Mouse (Mus musculus) midbrain, embryonic 14.5 days (tissue): Measurements from ENCODE around the gene Fam166a. TPM values are rescaled to one million over a fixed set of nuclear protein-coding genes. Genes with fewer than 3 reads are reported as not detected.
A peak's percentile ranks its signal among the peaks of the same experiment; 100 is the strongest.

ENCODE experiments used
- ATAC-seq: fragments of 200-750 bp; cut with Nextera tagmentation; 2 replicates; pipeline ENCODE4 v1.8.0; 2017; ENCODE audit warnings: moderate number of reproducible peaks, moderate library complexity; ENCODE audit not compliant: low FRiP score, low TSS enrichment
- DNase-seq: peaks from one replicate; pipeline ENCODE4 v3.0.0-alpha.2; 2015
- H3K27ac ChIP-seq: fragments of 300-500 bp; sonication (generic); replicated peaks from 2 replicates; pipeline ENCODE4 v1.5.1; 2014; ENCODE audit warnings: mild to moderate bottlenecking, low read depth, low read length, moderate library complexity
- H3K27me3 ChIP-seq: fragments of 300-500 bp; sonication (generic); 2 replicates; pipeline ENCODE4 v1.6.1; 2014; ENCODE audit warnings: low read length, control low read depth, mixed read lengths; ENCODE audit not compliant: control insufficient read depth, insufficient read depth
- H3K36me3 ChIP-seq: fragments of 300-500 bp; sonication (generic); 2 replicates; pipeline ENCODE4 v1.6.1; 2014; ENCODE audit warnings: low read length, control low read depth; ENCODE audit not compliant: control insufficient read depth, insufficient read depth
- H3K4me1 ChIP-seq: fragments of 300-500 bp; sonication (generic); 2 replicates; pipeline ENCODE4 v1.6.1; 2014; ENCODE audit warnings: mild to moderate bottlenecking, antibody characterized with exemption, low read length, control low read depth; ENCODE audit not compliant: control insufficient read depth, insufficient read depth
- H3K4me2 ChIP-seq: fragments of 300-500 bp; sonication (generic); 2 replicates; pipeline ENCODE4 v1.6.1; 2014; ENCODE audit warnings: mild to moderate bottlenecking, low read length, moderate library complexity
- H3K4me3 ChIP-seq: fragments of 300-500 bp; sonication (generic); replicated peaks from 2 replicates; pipeline ENCODE4 v1.5.1; 2014; ENCODE audit warnings: low read depth, low read length
- H3K9ac ChIP-seq: fragments of 300-500 bp; sonication (generic); replicated peaks from 2 replicates; pipeline ENCODE4 v1.6.1; 2014; ENCODE audit warnings: mild to moderate bottlenecking, low read length, moderate library complexity
- H3K9me3 ChIP-seq: fragments of 300-500 bp; sonication (generic); 2 replicates; pipeline ENCODE4 v1.6.1; 2016; ENCODE audit warnings: low read length, control low read depth, mixed read lengths; ENCODE audit not compliant: control insufficient read depth
- WGBS: fragments of 180-500 bp; shearing (Covaris S2); extraction: QIAGEN DNeasy Blood & Tissue Kit; methylation state at CpG from one replicate; pipeline ENCODE4 v1.1.7; 2014; 5-methylcytosine and 5-hydroxymethylcytosine counted together
- polyA plus RNA-seq: library from polyadenylated mRNA; unstranded; fragments of >200 nt; fragmentation: Nextera tagmentation; extraction: Ambion mirVana; gene quantifications from 2 replicates; pipeline ENCODE4 v1.2.1, GENCODE M21; 2014

Fam166a gene
- polyA plus RNA-seq, 1 experiment from 2014 or later, result not detected

GRCm38 (mm10) chr2:25207593-25207992, 11.0 kb upstream of the Fam166a start:
- Histone ChIP-seq H3K4me3 (no peak overlapping the region), H3K4me1 (peaks cover 21% of the 10 kb centered on the region), H3K4me2 (no peak overlapping the region), H3K27me3 (no peaks in the 10 kb centered on the region), H3K9ac (no peak overlapping the region), H3K36me3 (peaks cover 58% of the 10 kb centered on the region), H3K27ac (no peak overlapping the region), H3K9me3 (no peaks in the 10 kb centered on the region)
- 86% methylated on average over 1 of the region's 1 CpGs for WGBS
- ATAC-seq (no peak), DNase-seq (no peak)

- peak overlapping the region; percentile 92 for H3K27ac ChIP-seq
- H3K27me3 ChIP-seq, result no peaks in the 10 kb centered on the region
- peaks cover 21% of the 10 kb centered on the region for H3K4me1 ChIP-seq
- no peaks in the 10 kb centered on the region for H3K9me3 ChIP-seq
- peak overlapping the region; percentile 86 for H3K4me3 ChIP-seq
- H3K9ac ChIP-seq, result peak overlapping the region; percentile 88
- DNase-seq, result no peak
- WGBS, result under 1% methylated on average over 24 of the region's 24 CpGs
- peak overlapping the region; percentile 83 for H3K4me2 ChIP-seq
- H3K36me3 ChIP-seq, result peaks cover 27% of the 10 kb centered on the region
- 0 out of 2 replicates have a peak, but pooled peaks have one; percentile 13 for ATAC-seq
Observed at GRCm38 (mm10) chr2:25210686-25211085, 7.9 kb upstream of the Fam166a start.

- DNase-seq (peak; percentile 91), ATAC-seq (peak; percentile 91)
- peak within 1 kb of the TSS; percentile 88 for H3K9ac ChIP-seq
- peaks cover 21% of the 10 kb centered on the region for H3K4me1 ChIP-seq
- no peaks in the 10 kb centered on the region for H3K27me3 ChIP-seq
- under 1% methylated on average over 44 of the region's 44 CpGs for WGBS
- H3K36me3 ChIP-seq, result peaks cover 22% of the 10 kb centered on the region
- no peaks in the 10 kb centered on the region for H3K9me3 ChIP-seq
- H3K4me2 ChIP-seq, result peak within 1 kb of the TSS; percentile 83
- peak within 1 kb of the TSS; percentile 92 for H3K27ac ChIP-seq
- H3K4me3 ChIP-seq, result peak within 1 kb of the TSS; percentile 86
Observed at GRCm38 (mm10) chr2:25211121-25211670, 7.3 kb upstream of the Fam166a start, which contains the start of gene Nelfb. TSS of gene Nelfb (minus strand) at chr2:25211489.

GRCm38 (mm10) chr2:25213266-25213865, 5.2 kb upstream of the Fam166a start:
- 74% methylated on average over 23 of the region's 23 CpGs for WGBS
- Histone ChIP-seq H3K9ac (no peak overlapping the region), H3K4me3 (no peak overlapping the region), H3K4me1 (peaks cover 19% of the 10 kb centered on the region), H3K9me3 (no peaks in the 10 kb centered on the region), H3K36me3 (peaks cover 3% of the 10 kb centered on the region), H3K4me2 (no peak overlapping the region), H3K27ac (no peak overlapping the region), H3K27me3 (no peaks in the 10 kb centered on the region)
- no peak for DNase-seq
- ATAC-seq, result no peak

GRCm38 (mm10) chr2:25214444-25214843, 4.1 kb upstream of the Fam166a start, which contains the start of gene Stpg3:
TSS of gene Stpg3 (minus strand) at chr2:25214637.
- no peak within 1 kb of the TSS for H3K27ac ChIP-seq
- no peak within 1 kb of the TSS for H3K9ac ChIP-seq
- ATAC-seq, result no peak
- 52% methylated on average over 3 of the region's 3 CpGs for WGBS
- H3K27me3 ChIP-seq, result no peaks in the 10 kb centered on the region
- no peaks in the 10 kb centered on the region for H3K36me3 ChIP-seq
- H3K9me3 ChIP-seq, result no peaks in the 10 kb centered on the region
- H3K4me3 ChIP-seq, result no peak within 1 kb of the TSS
- no peak for DNase-seq
- H3K4me1 ChIP-seq, result peaks cover 10% of the 10 kb centered on the region
- no peak within 1 kb of the TSS for H3K4me2 ChIP-seq

GRCm38 (mm10) chr2:25217666-25218065, 879 bp upstream of the Fam166a start:
- DNase-seq (no peak), ATAC-seq (no peak)
- H3K27me3 ChIP-seq, result no peaks in the 10 kb centered on the region
- H3K9me3 ChIP-seq, result no peaks in the 10 kb centered on the region
- 60% methylated on average over 2 of the region's 2 CpGs for WGBS
- H3K4me2 ChIP-seq, result no peak overlapping the region
- no peak overlapping the region for H3K27ac ChIP-seq
- H3K36me3 ChIP-seq, result peaks cover 6% of the 10 kb centered on the region
- H3K4me1 ChIP-seq, result no peaks in the 10 kb centered on the region
- no peak overlapping the region for H3K4me3 ChIP-seq
- no peak overlapping the region for H3K9ac ChIP-seq

- Histone ChIP-seq H3K4me3 (no peak overlapping the region), H3K4me1 (peaks cover 15% of the 10 kb centered on the region), H3K4me2 (no peak overlapping the region), H3K9ac (no peak overlapping the region), H3K36me3 (peaks cover 6% of the 10 kb centered on the region), H3K27ac (no peak overlapping the region), H3K9me3 (no peaks in the 10 kb centered on the region), H3K27me3 (no peaks in the 10 kb centered on the region)
- ATAC-seq (no peak), DNase-seq (no peak)
- 74% methylated on average over 5 of the region's 5 CpGs for WGBS
Observed at GRCm38 (mm10) chr2:25221331-25221772, 2.8 kb downstream of the Fam166a start.

GRCm38 (mm10) chr2:25223681-25224491, 5.3 kb downstream of the Fam166a start:
- H3K36me3 ChIP-seq, result peaks cover 6% of the 10 kb centered on the region
- H3K4me3 ChIP-seq, result peak overlapping the region; percentile 84
- 2% methylated on average over 52 of the region's 53 CpGs for WGBS
- no peaks in the 10 kb centered on the region for H3K9me3 ChIP-seq
- H3K27ac ChIP-seq, result peak overlapping the region; percentile 89
- H3K4me1 ChIP-seq, result peaks cover 15% of the 10 kb centered on the region
- ATAC-seq, result peak; percentile 22
- no peak for DNase-seq
- no peaks in the 10 kb centered on the region for H3K27me3 ChIP-seq
- peak overlapping the region; percentile 80 for H3K9ac ChIP-seq
- peak overlapping the region; percentile 90 for H3K4me2 ChIP-seq
